Mouse (Mus musculus) limb, embryonic 11.5 days (tissue): ENCODE results near the gene Tmem259. TPM values are rescaled to one million over a fixed set of nuclear protein-coding genes. Genes with fewer than 3 reads are reported as not detected.

ENCODE experiments used
- ATAC-seq: fragments of 200-750 bp; cut with Nextera tagmentation; 2 replicates; pipeline ENCODE4 v1.8.0; 2017; ENCODE audit warnings: low read depth; ENCODE audit not compliant: insufficient number of reproducible peaks, low FRiP score, low TSS enrichment
- DNase-seq: peaks from one replicate; pipeline ENCODE4 v3.0.0-alpha.2; 2015; ENCODE audit warnings: low spot score
- H3K27ac ChIP-seq: fragments of 300-500 bp; sonication (generic); replicated peaks from 2 replicates; pipeline ENCODE4 v1.5.1; 2014; ENCODE audit warnings: low read depth, mild to moderate bottlenecking, low read length
- H3K27me3 ChIP-seq: fragments of 300-500 bp; sonication (generic); 2 replicates; pipeline ENCODE4 v1.6.1; 2014; ENCODE audit warnings: mild to moderate bottlenecking, low read length, mixed read lengths; ENCODE audit not compliant: control insufficient read depth, insufficient read depth
- H3K36me3 ChIP-seq: fragments of 300-500 bp; sonication (generic); 2 replicates; pipeline ENCODE4 v1.6.1; 2014; ENCODE audit warnings: mild to moderate bottlenecking, low read length, moderate library complexity, mixed read lengths; ENCODE audit not compliant: control insufficient read depth, insufficient read depth
- H3K4me1 ChIP-seq: fragments of 300-500 bp; sonication (generic); 2 replicates; pipeline ENCODE4 v1.6.1; 2014; ENCODE audit warnings: low read length, mixed read lengths; ENCODE audit not compliant: control insufficient read depth, insufficient read depth
- H3K4me2 ChIP-seq: fragments of 300-500 bp; sonication (generic); 2 replicates; pipeline ENCODE4 v1.6.1; 2014; ENCODE audit warnings: low read depth, mild to moderate bottlenecking, moderate library complexity; ENCODE audit not compliant: severe bottlenecking
- H3K4me3 ChIP-seq: fragments of 300-500 bp; sonication (generic); 2 replicates; pipeline ENCODE4 v1.5.1; 2014; ENCODE audit warnings: low read depth, low read length
- H3K9ac ChIP-seq: fragments of 300-500 bp; sonication (generic); 2 replicates; pipeline ENCODE4 v1.6.1; 2014; ENCODE audit warnings: mild to moderate bottlenecking, low read length
- H3K9me3 ChIP-seq: fragments of 300-500 bp; sonication (generic); 2 replicates; pipeline ENCODE4 v1.6.1; 2016; ENCODE audit warnings: low read length; ENCODE audit not compliant: control insufficient read depth
- WGBS: fragments of 180-500 bp; shearing (Covaris S2); extraction: QIAGEN DNeasy Blood & Tissue Kit; methylation state at CpG from one replicate; pipeline ENCODE4 v1.1.7; 2014; 5-methylcytosine and 5-hydroxymethylcytosine counted together
- polyA plus RNA-seq: library from polyadenylated mRNA; unstranded; fragments of >200 nt; fragmentation: Nextera tagmentation; extraction: Ambion mirVana; gene quantifications from 2 replicates; pipeline ENCODE4 v1.2.1, GENCODE M21; 2014

Tmem259 gene
- polyA plus RNA-seq, 1 experiment from 2014 or later: 15.9 TPM

DNA sequence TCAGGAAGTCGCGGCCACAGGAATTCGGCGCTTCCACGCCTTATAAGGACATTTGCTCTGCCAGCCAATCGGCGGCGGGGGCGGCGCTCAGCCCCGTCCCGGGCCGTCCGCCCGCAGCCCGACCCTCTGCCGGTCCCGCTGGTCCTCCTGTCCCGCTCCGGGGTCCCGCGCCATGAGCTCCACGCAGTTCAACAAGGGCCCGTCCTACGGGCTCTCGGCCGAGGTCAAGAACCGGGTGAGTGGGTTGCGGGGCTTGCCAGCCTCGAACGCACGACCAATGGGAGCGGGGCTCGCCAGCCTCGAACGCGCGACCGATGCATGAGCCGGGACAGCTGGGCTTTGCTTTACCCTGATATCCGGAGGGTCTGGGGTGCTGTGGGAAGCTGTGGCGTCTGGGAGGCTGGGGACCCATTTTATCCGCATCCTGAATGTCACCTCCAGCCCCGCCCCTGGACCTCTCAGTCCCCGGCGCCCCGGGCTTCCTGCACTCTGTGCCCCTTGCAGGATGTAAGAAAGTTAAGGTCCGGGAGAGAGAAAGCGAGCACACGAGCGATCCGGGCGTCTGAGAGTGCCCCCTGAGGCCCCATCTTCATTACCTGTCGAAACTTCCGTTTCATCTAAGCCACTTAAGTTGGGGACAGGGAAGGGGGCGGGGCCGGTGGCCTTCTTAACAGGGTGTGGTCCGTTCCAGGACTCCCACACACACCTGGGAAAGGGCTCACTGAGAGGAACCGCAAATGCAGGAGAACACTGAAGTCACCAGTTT lies 4.6 kb upstream of the Tmem259 start, which contains the start of gene Cnn2:
Gene Cnn2 (plus strand): TSS at position 79 of the 766 bp plus-strand sequence.
- peaks cover 38% of the 10 kb centered on the region for H3K4me1 ChIP-seq
- peak within 1 kb of the TSS; percentile 54 for H3K4me2 ChIP-seq
- H3K36me3 ChIP-seq: peaks cover 21% of the 10 kb centered on the region; the same call in 1 of the 2 replicates
- H3K4me3 ChIP-seq: peak within 1 kb of the TSS; percentile 62
- under 1% methylated on average over 58 of the region's 59 CpGs for WGBS
- H3K27me3 ChIP-seq: no peaks in the 10 kb centered on the region
- peak; percentile 81 for DNase-seq
- no peaks in the 10 kb centered on the region; the same call in 1 of the 2 replicates for H3K9me3 ChIP-seq
- ATAC-seq: 0 out of 2 replicates have a peak, but pooled peaks have one; percentile 5
- H3K27ac ChIP-seq: peak within 1 kb of the TSS; percentile 65
- peak within 1 kb of the TSS; percentile 73 for H3K9ac ChIP-seq

DNA sequence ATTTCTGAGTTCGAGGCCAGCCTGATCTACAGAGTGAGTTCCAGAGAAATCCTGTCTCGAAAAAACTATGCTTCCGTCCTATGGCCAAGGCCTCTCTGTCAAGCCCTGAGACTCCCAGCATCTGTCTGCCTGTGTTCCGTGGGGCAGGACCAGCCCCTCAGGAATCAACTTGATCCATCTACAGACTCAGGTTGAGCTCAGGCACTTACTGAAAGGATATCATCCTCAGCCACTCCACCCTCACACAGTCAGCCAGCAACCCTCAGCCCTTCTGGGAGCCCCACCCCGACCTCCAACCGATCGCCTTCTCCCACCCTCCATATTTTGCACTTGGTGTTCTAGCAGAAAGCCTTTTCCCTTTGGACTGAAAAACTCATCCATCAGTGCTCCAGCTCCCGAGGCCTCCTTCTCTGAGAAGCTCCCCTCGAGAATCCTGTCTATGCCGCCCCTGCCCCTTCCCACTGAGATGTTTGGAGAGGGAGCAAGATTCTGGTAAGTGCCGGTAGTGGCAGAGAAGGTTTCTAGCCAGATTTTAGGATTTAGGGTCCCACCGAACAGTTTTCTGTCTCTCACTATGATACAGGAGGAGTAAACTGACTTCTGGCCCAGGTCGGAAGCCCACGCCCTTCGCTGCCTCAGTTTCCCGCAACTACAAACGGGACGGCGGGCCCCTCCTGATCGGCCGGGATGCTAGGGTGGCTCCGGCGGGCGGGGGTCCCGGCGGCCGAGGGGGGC lies 3.8 kb upstream of the Tmem259 start:
- ATAC-seq (no peak), DNase-seq (peak; percentile 45)
- H3K4me1 ChIP-seq: peaks cover 43% of the 10 kb centered on the region
- H3K9me3 ChIP-seq: no peaks in the 10 kb centered on the region; the same call in 1 of the 2 replicates
- peak overlapping the region; percentile 65 for H3K27ac ChIP-seq
- H3K27me3 ChIP-seq: no peaks in the 10 kb centered on the region
- peak overlapping the region; percentile 54 for H3K4me2 ChIP-seq
- peaks cover 17% of the 10 kb centered on the region; the same call in 1 of the 2 replicates for H3K36me3 ChIP-seq
- peak overlapping the region; percentile 62 for H3K4me3 ChIP-seq
- WGBS: 7% methylated on average over 27 of the region's 27 CpGs
- peak overlapping the region; percentile 73 for H3K9ac ChIP-seq

DNA sequence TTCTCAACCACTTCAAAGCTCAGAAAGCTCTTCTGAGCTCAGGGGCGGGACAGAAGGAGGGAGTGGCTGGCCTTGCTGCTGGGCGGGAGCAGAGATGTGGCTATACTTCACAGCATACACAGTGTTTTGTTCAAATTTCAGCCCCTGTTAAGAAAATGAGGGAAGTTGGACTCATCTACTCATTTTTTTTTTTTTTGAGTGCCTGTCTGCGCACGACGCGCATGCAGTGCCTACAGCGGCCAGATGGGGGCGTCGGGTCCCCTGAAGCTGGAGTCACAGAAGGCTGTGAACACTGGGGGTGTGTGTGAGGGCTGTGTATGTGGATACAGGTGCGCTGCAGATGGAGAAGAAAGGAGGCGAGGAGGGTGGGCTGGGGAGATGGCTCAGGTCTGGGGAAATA lies 2.8 kb upstream of the Tmem259 start:
- Histone ChIP-seq H3K36me3 (peaks cover 9% of the 10 kb centered on the region; the same call in 1 of the 2 replicates), H3K4me2 (peak overlapping the region; percentile 54), H3K27ac (peak overlapping the region; percentile 52), H3K9me3 (no peaks in the 10 kb centered on the region; the same call in 1 of the 2 replicates), H3K9ac (0 out of 2 replicates have a peak overlapping the region, but pooled peaks have one; percentile 7), H3K4me1 (peaks cover 47% of the 10 kb centered on the region), H3K27me3 (no peaks in the 10 kb centered on the region), H3K4me3 (no peak overlapping the region)
- WGBS: 3% methylated on average over 11 of the region's 11 CpGs
- DNase-seq (peak; percentile 93), ATAC-seq (no peak)

DNA sequence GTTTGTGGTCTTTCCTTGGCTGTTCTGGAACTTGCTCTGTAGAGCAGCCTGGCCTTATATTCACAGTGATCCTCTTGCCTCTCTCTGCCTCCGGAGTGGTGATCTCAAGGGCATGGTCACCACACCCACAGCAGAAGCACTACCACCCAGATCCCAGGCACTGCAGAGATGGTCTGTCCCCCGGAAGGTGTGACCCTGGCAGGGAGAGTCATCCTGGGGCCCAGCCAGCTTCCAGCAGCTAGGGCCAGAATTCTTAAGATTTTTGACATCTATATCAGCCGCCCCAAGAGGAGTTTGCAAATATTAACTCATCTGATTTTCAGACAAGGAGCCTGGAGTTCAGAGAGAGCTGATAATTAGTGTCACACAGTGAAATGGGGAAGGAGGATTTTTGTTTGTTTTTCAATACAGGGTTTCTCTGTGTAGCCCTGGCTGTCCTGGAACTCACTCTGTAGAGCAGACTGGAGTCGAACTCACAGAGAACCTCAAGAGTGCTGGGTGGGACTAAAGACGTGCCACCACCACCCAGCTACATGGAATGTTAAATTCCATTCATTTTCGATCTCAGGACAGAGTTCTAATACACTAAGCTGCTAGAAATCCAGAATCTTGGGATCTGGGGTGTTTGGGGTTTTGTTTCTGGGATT lies 2.2 kb upstream of the Tmem259 start:
- Histone ChIP-seq H3K27ac (no peak overlapping the region), H3K9ac (no peak overlapping the region), H3K4me1 (peaks cover 47% of the 10 kb centered on the region), H3K36me3 (peaks cover 5% of the 10 kb centered on the region; the same call in 1 of the 2 replicates), H3K27me3 (no peaks in the 10 kb centered on the region), H3K4me2 (peak overlapping the region; percentile 54), H3K9me3 (no peaks in the 10 kb centered on the region; the same call in 1 of the 2 replicates), H3K4me3 (0 out of 2 replicates have a peak overlapping the region, but pooled peaks have one; percentile 9)
- ATAC-seq (no peak), DNase-seq (no peak)
- 42% methylated on average over 6 of the region's 6 CpGs for WGBS

DNA sequence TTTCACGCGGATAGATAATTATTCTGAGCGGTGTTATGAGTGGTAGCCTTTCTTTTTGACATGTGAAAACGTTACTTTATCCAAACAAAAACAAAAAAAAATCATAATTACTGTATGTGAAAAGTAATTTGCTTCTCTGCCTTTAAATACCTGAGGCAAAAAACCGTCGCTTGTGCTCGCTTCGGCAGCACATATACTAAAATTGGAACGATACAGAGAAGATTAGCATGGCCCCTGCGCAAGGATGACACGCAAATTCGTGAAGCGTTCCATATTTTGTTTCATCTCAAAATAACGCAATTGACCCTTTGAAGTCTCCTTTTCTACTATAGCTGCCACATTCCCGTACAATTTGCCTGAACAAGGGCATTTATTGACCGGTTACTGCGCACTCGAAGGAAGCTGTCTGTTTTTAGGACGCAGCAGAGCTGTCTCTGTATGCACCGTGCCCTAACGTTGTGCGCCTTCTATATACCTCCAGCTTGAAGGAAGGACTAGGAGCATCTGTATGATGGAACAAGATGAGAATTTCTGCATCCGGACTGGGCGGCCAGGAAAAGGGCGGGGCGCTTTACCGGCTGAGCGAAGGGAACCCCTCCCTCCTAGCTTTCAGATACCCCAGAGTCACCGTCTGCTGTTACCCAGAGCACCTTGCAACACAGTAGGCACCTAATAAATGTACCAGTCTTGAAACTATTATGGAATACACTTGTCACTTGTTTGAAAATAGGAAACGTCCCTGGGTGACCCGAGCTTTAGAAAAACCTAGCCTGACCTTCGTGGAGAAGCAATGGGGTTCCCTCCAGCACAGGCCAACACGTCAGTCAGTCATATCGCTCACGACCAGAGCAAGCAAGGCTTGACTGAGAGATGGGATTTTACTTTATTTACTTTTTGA lies 1.5 kb upstream of the Tmem259 start:
- Histone ChIP-seq H3K4me1 (peaks cover 47% of the 10 kb centered on the region), H3K9me3 (no peaks in the 10 kb centered on the region), H3K9ac (peak overlapping the region; percentile 49), H3K4me3 (peak overlapping the region; percentile 66), H3K27ac (peak overlapping the region; percentile 76), H3K27me3 (no peaks in the 10 kb centered on the region), H3K4me2 (peak overlapping the region; percentile 54), H3K36me3 (no peaks in the 10 kb centered on the region)
- ATAC-seq (no peak), DNase-seq (peak; percentile 62)
- WGBS: 4% methylated on average over 35 of the region's 35 CpGs

DNA sequence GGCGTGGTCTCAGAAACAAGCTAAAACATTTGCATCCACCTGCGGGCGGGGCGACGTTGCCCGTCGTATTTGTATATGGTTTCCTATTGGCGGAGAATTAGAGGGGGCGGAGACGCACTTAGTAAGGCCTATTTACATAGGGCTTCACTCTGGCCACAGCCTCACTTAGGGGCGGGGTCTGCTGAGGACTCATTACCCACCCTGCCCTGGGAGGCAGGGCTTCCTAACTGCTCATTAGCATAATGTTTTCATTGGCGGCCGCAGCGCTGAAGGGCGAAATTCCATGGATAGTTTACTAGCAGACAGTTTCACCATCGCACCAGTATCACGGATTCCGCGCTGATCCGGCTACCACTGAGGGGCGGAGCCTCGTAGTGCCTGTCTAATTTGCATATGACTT lies 741 bp upstream of the Tmem259 start:
- Histone ChIP-seq H3K27ac (peak overlapping the region; percentile 76), H3K9ac (peak overlapping the region; percentile 49), H3K9me3 (no peaks in the 10 kb centered on the region), H3K36me3 (no peaks in the 10 kb centered on the region), H3K27me3 (no peaks in the 10 kb centered on the region), H3K4me1 (peaks cover 43% of the 10 kb centered on the region), H3K4me2 (peak overlapping the region; percentile 54), H3K4me3 (peak overlapping the region; percentile 66)
- peak; percentile 93 for DNase-seq
- WGBS: 0% methylated on average over 22 of the region's 22 CpGs
- peak; percentile 91 for ATAC-seq

DNA sequence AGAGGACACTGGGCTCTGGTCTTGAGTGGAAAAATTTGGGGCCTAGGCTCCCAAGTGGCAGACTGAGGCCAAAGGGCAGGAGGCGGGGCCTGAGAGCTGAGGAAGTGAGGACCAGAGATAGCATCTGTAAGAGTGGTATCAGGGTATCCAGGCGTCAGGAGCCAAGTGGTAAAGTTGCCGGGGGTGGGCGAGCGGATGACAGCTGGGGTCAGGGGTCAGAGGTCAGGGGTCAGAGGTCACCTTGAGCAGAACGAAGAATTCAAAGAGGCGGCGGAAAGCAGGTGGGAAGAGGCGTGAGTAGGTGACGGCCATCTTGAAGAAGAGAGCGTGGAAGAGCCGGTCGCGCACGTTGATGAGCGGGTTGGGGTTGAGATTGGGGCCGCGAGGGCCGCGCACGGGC lies 460 bp downstream of the Tmem259 start:
- under 1% methylated on average over 21 of the region's 21 CpGs for WGBS
- Histone ChIP-seq H3K27me3 (no peaks in the 10 kb centered on the region), H3K36me3 (peaks cover 6% of the 10 kb centered on the region), H3K9ac (peak overlapping the region; percentile 75), H3K4me2 (peak overlapping the region; percentile 54), H3K4me3 (peak overlapping the region; percentile 66), H3K27ac (peak overlapping the region; percentile 70; the same call in 1 of the 2 replicates), H3K9me3 (no peaks in the 10 kb centered on the region), H3K4me1 (peaks cover 33% of the 10 kb centered on the region)
- DNase-seq: peak; percentile 74
- no peak for ATAC-seq
